Comparison of ENCODE assay signal across 9 mouse cellular contexts in the genomic region with DNA sequence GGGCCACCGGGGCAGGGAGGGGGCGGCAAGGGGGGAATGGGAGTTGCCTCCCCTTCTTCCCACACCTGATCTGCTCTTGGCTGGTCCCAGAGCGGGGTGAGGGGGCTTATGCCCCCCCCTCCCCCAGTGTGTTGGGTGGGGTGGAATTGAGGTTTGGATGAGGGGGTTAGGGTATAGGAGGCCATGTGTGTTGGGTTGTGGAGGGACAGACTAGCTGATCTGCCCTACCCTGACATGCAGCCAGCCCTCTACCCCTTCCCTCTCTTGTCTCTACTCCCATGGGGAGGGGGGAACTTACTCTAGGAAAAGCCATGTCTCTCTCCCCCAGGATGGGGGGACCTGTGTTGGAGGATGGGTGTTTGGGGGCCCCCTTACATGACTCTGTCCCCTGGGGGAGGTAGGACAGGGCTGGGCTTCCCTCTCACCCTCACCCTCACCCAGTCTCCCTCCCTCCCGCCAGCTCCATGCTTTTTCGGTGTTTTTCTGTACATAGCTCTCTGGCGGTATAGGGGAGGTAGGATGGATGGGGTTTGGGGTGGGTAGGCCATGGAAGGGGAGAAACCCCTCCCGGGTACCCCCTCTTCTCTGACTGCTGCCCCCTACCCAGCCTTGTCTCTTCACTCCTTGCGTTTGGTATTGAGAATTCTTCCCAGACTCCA. TPM values are rescaled to one million over a fixed set of nuclear protein-coding genes. Genes with fewer than 3 reads are reported as not detected.
A peak's percentile ranks its signal among the peaks of the same experiment; 100 is the strongest.
DNase-seq lines count a peak whose midpoint lies in the region; ATAC-seq and TF ChIP-seq lines count a peak whose summit lies in the region.
"Had no signal": no experiment of that assay in that cellular context is flagged by ENCODE, and none has a peak within 500 bp of the region (broad histone marks: within the 10 kb centered on the region; RNA-seq: fewer than 3 reads in every experiment).

No protein-coding gene starts in this region.

- peak overlapping the region; percentile 90; the same call in 1 of the 2 replicates for H3K4me2 ChIP-seq in heart, embryonic 15.5 days
- H3K4me2 ChIP-seq in embryonic facial prominence, embryonic 14.5 days (ENCODE audit: low read depth, low read length), result peak overlapping the region; percentile 79
- H3K4me2 ChIP-seq in liver, embryonic 13.5 days, result peak overlapping the region; percentile 95

- no peaks in the 10 kb centered on the region for H3K27me3 ChIP-seq in heart, embryonic 15.5 days
- H3K27me3 ChIP-seq in E14TG2a.4 (ENCODE audit: insufficient read depth, low read length), result no peaks in the 10 kb centered on the region
- no peaks in the 10 kb centered on the region for H3K27me3 ChIP-seq in embryonic facial prominence, embryonic 14.5 days (replicated peaks; ENCODE audit: control insufficient read depth, insufficient read depth, low read length)
- no peaks in the 10 kb centered on the region for H3K27me3 ChIP-seq in liver, embryonic 13.5 days

- H3K4me1 ChIP-seq in heart, embryonic 15.5 days (replicated peaks), result peaks cover 38% of the 10 kb centered on the region
- peaks cover 76% of the 10 kb centered on the region for H3K4me1 ChIP-seq in E14TG2a.4 (replicated peaks; ENCODE audit: low read depth, low read length)
- peaks cover 17% of the 10 kb centered on the region for H3K4me1 ChIP-seq in embryonic facial prominence, embryonic 14.5 days (ENCODE audit: control insufficient read depth, insufficient read depth, low read length)
- peaks cover 56% of the 10 kb centered on the region for H3K4me1 ChIP-seq in liver, embryonic 13.5 days (replicated peaks)

- DNase-seq in heart, postnatal 14 days, result no peak
- DNase-seq in embryonic facial prominence, embryonic 14.5 days (ENCODE audit: low spot score), result no peak
- no peak for DNase-seq in liver, embryonic 13.5 days
- no peak for DNase-seq in right cerebral cortex, postnatal 14 days
- no peak for DNase-seq in layer of hippocampus, postnatal 14 days (ENCODE audit: low spot score in 2 of 2)
- DNase-seq in Muller cell, postnatal 12 days (ENCODE audit: inconsistent ontology term), result no peak
- DNase-seq: gastrocnemius, postnatal 36 days had no signal

- H3K9ac ChIP-seq in heart, embryonic 15.5 days, result peak overlapping the region; percentile 88; the same call in 1 of the 2 replicates
- peak overlapping the region; percentile 74 for H3K9ac ChIP-seq in embryonic facial prominence, embryonic 14.5 days (ENCODE audit: low read depth, low read length)
- peak overlapping the region; percentile 89; the same call in 1 of the 2 replicates for H3K9ac ChIP-seq in liver, embryonic 13.5 days

- no peaks in the 10 kb centered on the region for H3K9me3 ChIP-seq in heart, embryonic 15.5 days (replicated peaks)
- no peaks in the 10 kb centered on the region for H3K9me3 ChIP-seq in E14TG2a.4 (ENCODE audit: low read length)
- H3K9me3 ChIP-seq in embryonic facial prominence, embryonic 14.5 days (ENCODE audit: control insufficient read depth, low read length), result no peaks in the 10 kb centered on the region
- H3K9me3 ChIP-seq in liver, embryonic 13.5 days (replicated peaks), result no peaks in the 10 kb centered on the region

- intact Hi-C loops in heart, postnatal 14 days (cut with DNase I), result loop anchor here (10.0 kb wide), 1 partner anchor 57 kb away; the partner anchor contains the start of gene Kifc5b

- peaks cover 12% of the 10 kb centered on the region for H3K36me3 ChIP-seq in heart, embryonic 15.5 days
- peaks cover 31% of the 10 kb centered on the region for H3K36me3 ChIP-seq in E14TG2a.4 (ENCODE audit: insufficient read depth, low read length)
- peaks cover 48% of the 10 kb centered on the region for H3K36me3 ChIP-seq in embryonic facial prominence, embryonic 14.5 days (ENCODE audit: control insufficient read depth, insufficient read depth, low read length)
- H3K36me3 ChIP-seq in liver, embryonic 13.5 days, result peaks cover 21% of the 10 kb centered on the region

- peak overlapping the region; percentile 90; the same call in 1 of the 2 replicates for H3K4me3 ChIP-seq in heart, embryonic 15.5 days
- peak overlapping the region; percentile 95 for H3K4me3 ChIP-seq in E14TG2a.4 (replicated peaks; ENCODE audit: low read length)
- peak overlapping the region; percentile 73 for H3K4me3 ChIP-seq in embryonic facial prominence, embryonic 14.5 days (ENCODE audit: low read depth, low read length)
- peak overlapping the region; percentile 86 for H3K4me3 ChIP-seq in liver, embryonic 13.5 days (replicated peaks)

- TF ChIP-seq CTCF in E14TG2a.4 (conservative IDR thresholded peaks at IDR 0.05; ENCODE audit: low read length), result no peak

- no peak overlapping the region for H3K27ac ChIP-seq in heart, embryonic 15.5 days
- H3K27ac ChIP-seq in embryonic facial prominence, embryonic 14.5 days (replicated peaks; ENCODE audit: low read depth, low read length), result peak overlapping the region; percentile 85; the same call in 1 of the 2 replicates
- no peak overlapping the region for H3K27ac ChIP-seq in liver, embryonic 13.5 days

- ATAC-seq in heart, embryonic 15.5 days (replicated peaks; ENCODE audit: insufficient number of reproducible peaks, insufficient read depth, low FRiP score, low read depth), result no peak
- ATAC-seq in embryonic facial prominence, embryonic 14.5 days (ENCODE audit: low read depth), result no peak
- no peak for ATAC-seq in liver, embryonic 13.5 days (ENCODE audit: low read depth)

- 66% methylated on average over 8 of the region's 8 CpGs for WGBS in heart, embryonic 15.5 days
- WGBS in embryonic facial prominence, embryonic 14.5 days, result 45% methylated on average over 6 of the region's 8 CpGs
- WGBS in liver, embryonic 13.5 days (ENCODE audit: insufficient replicate concordance), result 62% methylated on average over 8 of the region's 8 CpGs

RNA-seq across cellular contexts. Expression of gene Zbtb9, which starts 1.6 kb away (rescaled TPM):
- polyA plus RNA-seq in heart, embryonic 15.5 days (2015; fragmentation: Nextera tagmentation; extraction: Ambion mirVana), result 8.3 and 10.2 TPM in 2 replicates
- 1 to 10 TPM; 1.7 to 3.3 TPM for total RNA-seq in heart, postnatal 14 days (2021)
- 9.0 and 9.1 TPM in 2 replicates for polyA plus RNA-seq in embryonic facial prominence, embryonic 14.5 days (2014; fragmentation: Nextera tagmentation; extraction: Ambion mirVana)
- polyA plus RNA-seq in liver, embryonic 13.5 days (2015; fragmentation: Nextera tagmentation; extraction: Ambion mirVana), result 6.3 and 7.0 TPM in 2 replicates
- 10 to 100 TPM; 11.7 to 14.1 TPM for total RNA-seq in layer of hippocampus, postnatal 14 days (2021)

RNA-seq across cellular contexts. Expression of gene Syngap1, which starts 30.3 kb away (rescaled TPM):
- 0.60 and 1.0 TPM in 2 replicates for polyA plus RNA-seq in heart, embryonic 15.5 days (2015; fragmentation: Nextera tagmentation; extraction: Ambion mirVana)
- 1 to 10 TPM; 7.3 to 7.7 TPM for total RNA-seq in heart, postnatal 14 days (2021)
- 1.4 and 2.6 TPM in 2 replicates for polyA plus RNA-seq in embryonic facial prominence, embryonic 14.5 days (2014; fragmentation: Nextera tagmentation; extraction: Ambion mirVana)
- 0.25 and 0.44 TPM in 2 replicates for polyA plus RNA-seq in liver, embryonic 13.5 days (2015; fragmentation: Nextera tagmentation; extraction: Ambion mirVana)
- 100 to 1,000 TPM; 512 to 532 TPM for total RNA-seq in layer of hippocampus, postnatal 14 days (2021)

RNA-seq across cellular contexts. Expression of gene Cuta, which starts 32.0 kb away (rescaled TPM):
- 144 and 160 TPM in 2 replicates for polyA plus RNA-seq in heart, embryonic 15.5 days (2015; fragmentation: Nextera tagmentation; extraction: Ambion mirVana)
- total RNA-seq in heart, postnatal 14 days (2021), result 10 to 100 TPM; 91.1 to 91.8 TPM
- polyA plus RNA-seq in embryonic facial prominence, embryonic 14.5 days (2014; fragmentation: Nextera tagmentation; extraction: Ambion mirVana), result 142 and 148 TPM in 2 replicates
- 111 and 118 TPM in 2 replicates for polyA plus RNA-seq in liver, embryonic 13.5 days (2015; fragmentation: Nextera tagmentation; extraction: Ambion mirVana)
- total RNA-seq in layer of hippocampus, postnatal 14 days (2021), result 100 to 1,000 TPM; 109 to 115 TPM

RNA-seq across cellular contexts. Expression of gene Phf1, which starts 38.5 kb away (rescaled TPM):
- polyA plus RNA-seq in heart, embryonic 15.5 days (2015; fragmentation: Nextera tagmentation; extraction: Ambion mirVana), result 7.3 and 9.5 TPM in 2 replicates
- 10 to 100 TPM in 1 of 2 experiments, 1 to 10 TPM in 1; 10.0 to 10.6 TPM for total RNA-seq in heart, postnatal 14 days (2021)
- 10.0 and 12.0 TPM in 2 replicates for polyA plus RNA-seq in embryonic facial prominence, embryonic 14.5 days (2014; fragmentation: Nextera tagmentation; extraction: Ambion mirVana)
- polyA plus RNA-seq in liver, embryonic 13.5 days (2015; fragmentation: Nextera tagmentation; extraction: Ambion mirVana), result 1.4 and 1.6 TPM in 2 replicates
- 10 to 100 TPM; 18.6 to 21.0 TPM for total RNA-seq in layer of hippocampus, postnatal 14 days (2021)

RNA-seq across cellular contexts. Expression of gene Kifc5b, which starts 54.5 kb away (rescaled TPM):
- polyA plus RNA-seq in heart, embryonic 15.5 days (2015; fragmentation: Nextera tagmentation; extraction: Ambion mirVana), result 5.3 and 7.4 TPM in 2 replicates
- 1 to 10 TPM; 1.3 to 2.6 TPM for total RNA-seq in heart, postnatal 14 days (2021)
- polyA plus RNA-seq in embryonic facial prominence, embryonic 14.5 days (2014; fragmentation: Nextera tagmentation; extraction: Ambion mirVana), result 3.0 and 4.7 TPM in 2 replicates
- polyA plus RNA-seq in liver, embryonic 13.5 days (2015; fragmentation: Nextera tagmentation; extraction: Ambion mirVana), result 4.7 and 5.2 TPM in 2 replicates
- total RNA-seq in layer of hippocampus, postnatal 14 days (2021), result 1 to 10 TPM; 2.7 to 3.1 TPM
